In genomic region chr19:23771971-23772370, GRCm38 (mm10) we compare ENCODE assay signal across 11 mouse cellular contexts. TPM values are rescaled to one million over a fixed set of nuclear protein-coding genes. Genes with fewer than 3 reads are reported as not detected.
DNase-seq lines count a peak whose midpoint lies in the region; ATAC-seq and TF ChIP-seq lines count a peak whose summit lies in the region.
"Had no signal": no experiment of that assay in that cellular context is flagged by ENCODE, and none has a peak within 500 bp of the region (broad histone marks: within the 10 kb centered on the region; RNA-seq: fewer than 3 reads in every experiment).

No protein-coding gene starts in this region.

- H3K4me1 ChIP-seq in heart, postnatal 0 days (ENCODE audit: control insufficient read depth, insufficient read depth): no peaks in the 10 kb centered on the region
- H3K4me1 ChIP-seq in thymus, adult 2 months (replicated peaks; ENCODE audit: control insufficient read depth, insufficient read depth, low read length): no peaks in the 10 kb centered on the region
- no peaks in the 10 kb centered on the region for H3K4me1 ChIP-seq in limb, embryonic 11.5 days (ENCODE audit: control insufficient read depth, insufficient read depth, low read length)

- H3K36me3 ChIP-seq in heart, postnatal 0 days (replicated peaks; ENCODE audit: control insufficient read depth, insufficient read depth, low read length): no peaks in the 10 kb centered on the region
- no peaks in the 10 kb centered on the region for H3K36me3 ChIP-seq in thymus, adult 2 months (ENCODE audit: control insufficient read depth, insufficient read depth, low read length)
- no peaks in the 10 kb centered on the region for H3K36me3 ChIP-seq in limb, embryonic 11.5 days (ENCODE audit: control insufficient read depth, insufficient read depth, low read length)
- H3K36me3 ChIP-seq: midbrain, embryonic 10.5 days had no signal

- peak; percentile 41 for TF ChIP-seq CTCF in heart, postnatal 0 days (IDR thresholded peaks at IDR 0.05; ENCODE audit: low read depth)
- TF ChIP-seq CTCF in thymus, adult 2 months (IDR thresholded peaks at IDR 0.05; ENCODE audit: borderline replicate concordance, control insufficient read depth, extremely low read depth, insufficient read depth, low read length, poor library complexity): no peak

- TF ChIP-seq EP300 in heart, postnatal 0 days (IDR thresholded peaks at IDR 0.05; ENCODE audit: low read depth): no peak

- H3K4me3 ChIP-seq in heart, postnatal 0 days (ENCODE audit: low read depth, low read length): no peak overlapping the region
- H3K4me3 ChIP-seq in thymus, adult 2 months (ENCODE audit: control insufficient read depth, insufficient read depth, low read length): no peak overlapping the region
- no peak overlapping the region for H3K4me3 ChIP-seq in limb, embryonic 11.5 days (ENCODE audit: low read depth, low read length)
- H3K4me3 ChIP-seq: forebrain, embryonic 13.5 days; midbrain, embryonic 10.5 days had no signal

- DNase-seq in heart, postnatal 0 days (ENCODE audit: low spot score): no peak
- DNase-seq in heart, postnatal 36 days: no peak
- DNase-seq in thymus, adult 2 months: peak; percentile 27
- no peak for DNase-seq in thymus, adult 18-20 months
- peak; percentile 42 for DNase-seq in limb, embryonic 11.5 days (ENCODE audit: low spot score)
- DNase-seq in thymus, postnatal 4 days: peak; percentile 65
- no peak for DNase-seq in frontal cortex, postnatal 14 days (ENCODE audit: low spot score in 2 of 2)
- no peak for DNase-seq in urinary bladder, postnatal 10 days (ENCODE audit: low spot score)
- DNase-seq: cerebellum, postnatal 36 days had no signal

- intact Hi-C loops in heart, postnatal 36 days (cut with DNase I): no loop called here

- no peak for TF ChIP-seq POLR2A in thymus, adult 2 months (IDR thresholded peaks at IDR 0.05; ENCODE audit: control insufficient read depth, extremely low read depth, insufficient read depth, low read length, poor library complexity)

- no peak for ATAC-seq in heart, postnatal 0 days (ENCODE audit: insufficient read depth, low read depth)
- no peak for ATAC-seq in limb, embryonic 11.5 days (ENCODE audit: insufficient number of reproducible peaks, low FRiP score, low TSS enrichment, low read depth)
- ATAC-seq: forebrain, embryonic 13.5 days had no signal

- H3K9ac ChIP-seq in heart, postnatal 0 days (replicated peaks; ENCODE audit: low read depth, low read length): no peak overlapping the region
- no peak overlapping the region for H3K9ac ChIP-seq in limb, embryonic 11.5 days (ENCODE audit: low read length)
- H3K9ac ChIP-seq: forebrain, embryonic 13.5 days had no signal

- no peak overlapping the region for H3K27ac ChIP-seq in heart, postnatal 0 days (ENCODE audit: low read depth)
- no peak overlapping the region for H3K27ac ChIP-seq in thymus, adult 2 months (ENCODE audit: control insufficient read depth, insufficient read depth, low read length)
- no peak overlapping the region for H3K27ac ChIP-seq in limb, embryonic 11.5 days (replicated peaks; ENCODE audit: low read depth, low read length)
- H3K27ac ChIP-seq: forebrain, embryonic 13.5 days; midbrain, embryonic 10.5 days had no signal

- H3K9me3 ChIP-seq in heart, postnatal 0 days (replicated peaks; ENCODE audit: control insufficient read depth, low read length): no peaks in the 10 kb centered on the region
- no peaks in the 10 kb centered on the region for H3K9me3 ChIP-seq in limb, embryonic 11.5 days (ENCODE audit: control insufficient read depth, low read length)
- H3K9me3 ChIP-seq: forebrain, embryonic 13.5 days; midbrain, embryonic 10.5 days had no signal

- no peak overlapping the region for H3K4me2 ChIP-seq in heart, postnatal 0 days (ENCODE audit: low read depth, low read length)
- H3K4me2 ChIP-seq in limb, embryonic 11.5 days (ENCODE audit: low read depth, severe bottlenecking): no peak overlapping the region
- H3K4me2 ChIP-seq: forebrain, embryonic 13.5 days had no signal

- 65% methylated on average over 7 of the region's 7 CpGs for WGBS in heart, postnatal 0 days
- WGBS in thymus, adult 2 months: 80% methylated on average over 7 of the region's 7 CpGs
- WGBS in limb, embryonic 11.5 days: 66% methylated on average over 7 of the region's 7 CpGs

- H3K27me3 ChIP-seq in heart, postnatal 0 days (ENCODE audit: control insufficient read depth, insufficient read depth, low read length): no peaks in the 10 kb centered on the region
- no peaks in the 10 kb centered on the region for H3K27me3 ChIP-seq in thymus, adult 2 months (ENCODE audit: control insufficient read depth, insufficient read depth, low read length)
- no peaks in the 10 kb centered on the region for H3K27me3 ChIP-seq in limb, embryonic 11.5 days (ENCODE audit: control insufficient read depth, insufficient read depth, low read length)
- H3K27me3 ChIP-seq: forebrain, embryonic 13.5 days had no signal

RNA-seq across cellular contexts. Expression of gene Apba1, which starts 13.3 kb away (rescaled TPM):
- total RNA-seq in heart, postnatal 0 days (2014; rRNA removed; ENCODE audit: low replicate concordance): 2.4 and 4.0 TPM in 2 replicates
- polyA plus RNA-seq in heart, postnatal 0 days (2015; fragmentation: Nextera tagmentation; extraction: Ambion mirVana): 0.32 and 0.36 TPM in 2 replicates
- total RNA-seq in heart, postnatal 36 days (2021): 1 to 10 TPM; 3.1 to 3.7 TPM
- 3.6 and 4.3 TPM in 2 replicates for polyA plus RNA-seq in thymus, adult 2 months (2012; rRNA removed)
- polyA plus RNA-seq in limb, embryonic 11.5 days (2014; fragmentation: Nextera tagmentation; extraction: Ambion mirVana): 0.13 and 0.23 TPM in 2 replicates

Comparison
In these comparisons a context has a peak if more than half of its experiments do, and no peak if none do; other contexts are left out.
1. DNase-seq: peak in thymus, adult 2 months (single experiment), limb, embryonic 11.5 days (single experiment) and thymus, postnatal 4 days (single experiment); none in heart, postnatal 0 days (single experiment), heart, postnatal 36 days (0 of 2), thymus, adult 18-20 months (0 of 2), frontal cortex, postnatal 14 days (0 of 2) and urinary bladder, postnatal 10 days (single experiment).